Mouse (Mus musculus) E14TG2a.4 (cell line): ENCODE results near the gene Bcor.

Experiments used
- CTCF ChIP-seq: conservative IDR thresholded peaks from 2 replicates; pipeline ENCODE4 v1.5.1; 2014; ENCODE audit warnings: low read length
- NANOG ChIP-seq: IDR thresholded peaks from 2 replicates; pipeline ENCODE4 v1.6.1; 2014; ENCODE audit warnings: borderline replicate concordance, low read length, mixed read lengths
- POU5F1 ChIP-seq: IDR thresholded peaks from 2 replicates; pipeline ENCODE4 v1.6.1; 2014; ENCODE audit warnings: low read length, borderline replicate concordance

DNA sequence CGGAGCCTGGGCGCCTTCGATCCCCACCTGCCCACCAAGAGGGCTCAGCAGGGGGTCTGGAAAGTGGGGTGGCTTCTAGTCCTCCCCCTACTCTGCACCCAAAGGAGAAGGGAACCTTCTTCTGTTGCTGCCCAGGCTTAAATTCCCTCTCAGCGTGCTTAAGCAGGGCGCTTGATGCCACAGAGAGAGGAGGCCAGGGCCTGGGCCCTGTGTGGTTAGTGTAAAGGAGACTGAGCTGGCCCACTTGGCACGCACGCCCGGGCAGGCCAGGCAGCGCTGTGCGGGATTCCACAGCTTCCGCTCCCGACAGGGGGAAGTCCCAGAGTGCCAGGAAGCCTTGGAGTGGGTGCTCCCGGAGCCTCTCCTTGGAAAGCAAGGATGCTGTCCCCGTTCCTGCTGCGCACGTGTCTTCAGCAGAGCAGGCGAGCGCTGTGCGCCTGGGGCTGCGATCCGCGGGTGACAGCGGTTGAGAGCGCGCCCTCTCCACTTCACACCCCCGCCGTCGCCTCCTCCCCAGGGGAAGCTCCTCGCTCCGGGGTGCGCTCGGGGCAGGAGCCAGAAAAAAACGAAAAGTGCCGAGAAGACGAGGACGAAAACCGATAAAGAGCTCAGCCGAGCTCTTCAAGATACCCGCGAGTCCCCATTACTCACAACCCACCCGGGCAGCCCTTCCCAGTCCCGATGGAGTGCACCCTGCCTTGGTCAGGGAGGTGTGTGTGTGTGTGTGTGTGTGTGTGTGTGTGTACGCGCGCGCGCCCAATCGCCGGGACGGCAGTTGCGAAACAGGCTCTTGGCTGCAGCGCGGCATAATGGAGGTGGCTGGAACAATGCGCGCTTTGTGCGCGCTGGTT, 153.9 kb downstream of the Bcor start:
- TF ChIP-seq CTCF (no peak), POU5F1 (no peak), NANOG (no peak)
